Mouse (Mus musculus): ENCODE data around the gene Gadd45a. TPM values are rescaled to one million over a fixed set of nuclear protein-coding genes. Genes with fewer than 3 reads are reported as not detected.

Gene Gadd45a
- polyA plus RNA-seq, 1 experiment: 381 TPM

- Histone ChIP-seq H3K36me3 (ENCODE audit: control insufficient read depth, insufficient read depth) (no peaks in the 10 kb centered on the region), H3K27me3 (ENCODE audit: control insufficient read depth, insufficient read depth, insufficient read length) (no peaks in the 10 kb centered on the region), H3ac (ENCODE audit: control insufficient read depth, insufficient read length) (no peak overlapping the region), H3K4me3 (no peak overlapping the region), H3K79me2 (ENCODE audit: control insufficient read depth, insufficient read depth) (no peaks in the 10 kb centered on the region), H3K4me2 (ENCODE audit: low read depth) (peak overlapping the region; percentile 45)
- TF ChIP-seq MAX (IDR thresholded peaks at IDR 0.05; ENCODE audit: low read depth): no peak
- TF ChIP-seq MYOD1 (IDR thresholded peaks at IDR 0.05; ENCODE audit: control insufficient read depth in 1 of 3, insufficient read length in 2 of 3, low read depth in 2 of 3): peak in 2 of 3 experiments; percentile 92 to 99
- peak; percentile 92 for TF ChIP-seq CEBPB (IDR thresholded peaks at IDR 0.05; ENCODE audit: insufficient read depth, poor library complexity, severe bottlenecking)
- no peak for TF ChIP-seq REST (IDR thresholded peaks at IDR 0.05; ENCODE audit: insufficient read depth, insufficient read length)
- peak; percentile 55 for TF ChIP-seq TCF3 (IDR thresholded peaks at IDR 0.05; ENCODE audit: insufficient read length, low read depth)
- peak; percentile 43 to 96 (median 86) for TF ChIP-seq MYOG (IDR thresholded peaks at IDR 0.05; ENCODE audit: control insufficient read depth in 1 of 3, insufficient read depth in 1 of 3, insufficient read length in 2 of 3, low read depth in 2 of 3)
- TF ChIP-seq TCF12 (IDR thresholded peaks at IDR 0.05; ENCODE audit: insufficient read depth, poor library complexity, severe bottlenecking): peak; percentile 75
- TF ChIP-seq SRF (IDR thresholded peaks at IDR 0.05; ENCODE audit: control insufficient read depth, insufficient read length, low read depth): peak; percentile 98
- peak; percentile 8 for TF ChIP-seq POLR2AphosphoS2 (IDR thresholded peaks at IDR 0.05; ENCODE audit: insufficient read length, low read depth)
Measured at GRCm38 (mm10) chr6:67014679-67015075, 22.6 kb downstream of the Gadd45a start.

GRCm38 (mm10) chr6:67013949-67014678, 23.1 kb downstream of the Gadd45a start:
- Histone ChIP-seq H3K79me2 (ENCODE audit: control insufficient read depth, insufficient read depth) (no peaks in the 10 kb centered on the region), H3ac (ENCODE audit: control insufficient read depth, insufficient read length) (no peak overlapping the region), H3K4me2 (ENCODE audit: low read depth) (peak overlapping the region; percentile 15), H3K4me3 (no peak overlapping the region), H3K36me3 (ENCODE audit: control insufficient read depth, insufficient read depth) (no peaks in the 10 kb centered on the region), H3K27me3 (ENCODE audit: control insufficient read depth, insufficient read depth, insufficient read length) (no peaks in the 10 kb centered on the region)
- TF ChIP-seq TCF3 (IDR thresholded peaks at IDR 0.05; ENCODE audit: insufficient read length, low read depth): no peak
- no peak for TF ChIP-seq USF1 (IDR thresholded peaks at IDR 0.05; ENCODE audit: low read depth)
- TF ChIP-seq TCF12 (IDR thresholded peaks at IDR 0.05; ENCODE audit: insufficient read depth, poor library complexity, severe bottlenecking): no peak
- no peak for TF ChIP-seq MYOG (IDR thresholded peaks at IDR 0.05; ENCODE audit: control insufficient read depth in 1 of 3, insufficient read depth in 1 of 3, insufficient read length in 2 of 3, low read depth in 2 of 3)
- TF ChIP-seq REST (IDR thresholded peaks at IDR 0.05; ENCODE audit: insufficient read depth, insufficient read length): no peak
- no peak for TF ChIP-seq CEBPB (IDR thresholded peaks at IDR 0.05; ENCODE audit: insufficient read depth, poor library complexity, severe bottlenecking)
- TF ChIP-seq POLR2A (IDR thresholded peaks at IDR 0.05; ENCODE audit: insufficient read length, low read depth): no peak
- no peak for TF ChIP-seq E2F4 (IDR thresholded peaks at IDR 0.05; ENCODE audit: insufficient read depth)
- TF ChIP-seq MYOD1 (IDR thresholded peaks at IDR 0.05; ENCODE audit: control insufficient read depth in 1 of 3, insufficient read length in 2 of 3, low read depth in 2 of 3): no peak
- TF ChIP-seq SRF (IDR thresholded peaks at IDR 0.05; ENCODE audit: control insufficient read depth, insufficient read length, low read depth): no peak
- TF ChIP-seq MAX (IDR thresholded peaks at IDR 0.05; ENCODE audit: low read depth): no peak
- TF ChIP-seq POLR2AphosphoS2 (IDR thresholded peaks at IDR 0.05; ENCODE audit: insufficient read length, low read depth): no peak

- Histone ChIP-seq H3K36me3 (ENCODE audit: control insufficient read depth, insufficient read depth) (no peaks in the 10 kb centered on the region), H3ac (ENCODE audit: control insufficient read depth, insufficient read length) (no peak overlapping the region), H3K79me2 (ENCODE audit: control insufficient read depth, insufficient read depth) (no peaks in the 10 kb centered on the region), H3K4me3 (no peak overlapping the region), H3K4me2 (ENCODE audit: low read depth) (no peak overlapping the region), H3K27me3 (ENCODE audit: control insufficient read depth, insufficient read depth, insufficient read length) (no peaks in the 10 kb centered on the region)
- TF ChIP-seq TCF12 (IDR thresholded peaks at IDR 0.05; ENCODE audit: insufficient read depth, poor library complexity, severe bottlenecking) (no peak), MYOD1 (IDR thresholded peaks at IDR 0.05; ENCODE audit: control insufficient read depth in 1 of 3, insufficient read length in 2 of 3, low read depth in 2 of 3) (no peak), CEBPB (IDR thresholded peaks at IDR 0.05; ENCODE audit: insufficient read depth, poor library complexity, severe bottlenecking) (no peak)
Measured at GRCm38 (mm10) chr6:67013293-67013948, 23.8 kb downstream of the Gadd45a start.

- no peak overlapping the region for H3ac ChIP-seq (ENCODE audit: control insufficient read depth, insufficient read length)
- no peaks in the 10 kb centered on the region for H3K27me3 ChIP-seq (ENCODE audit: control insufficient read depth, insufficient read depth, insufficient read length)
- no peaks in the 10 kb centered on the region for H3K79me2 ChIP-seq (ENCODE audit: control insufficient read depth, insufficient read depth)
- no peaks in the 10 kb centered on the region for H3K36me3 ChIP-seq (ENCODE audit: control insufficient read depth, insufficient read depth)
- H3K4me3 ChIP-seq: no peak overlapping the region
- no peak overlapping the region for H3K4me2 ChIP-seq (ENCODE audit: low read depth)
- no peak for TF ChIP-seq E2F4 (IDR thresholded peaks at IDR 0.05; ENCODE audit: insufficient read depth)
- TF ChIP-seq SRF (IDR thresholded peaks at IDR 0.05; ENCODE audit: control insufficient read depth, insufficient read length, low read depth): no peak
- TF ChIP-seq MYOG (IDR thresholded peaks at IDR 0.05; ENCODE audit: control insufficient read depth in 1 of 3, insufficient read depth in 1 of 3, insufficient read length in 2 of 3, low read depth in 2 of 3): no peak
- TF ChIP-seq REST (IDR thresholded peaks at IDR 0.05; ENCODE audit: insufficient read depth, insufficient read length): no peak
- no peak for TF ChIP-seq USF1 (IDR thresholded peaks at IDR 0.05; ENCODE audit: low read depth)
- TF ChIP-seq POLR2AphosphoS2 (IDR thresholded peaks at IDR 0.05; ENCODE audit: insufficient read length, low read depth): no peak
- no peak for TF ChIP-seq TCF3 (IDR thresholded peaks at IDR 0.05; ENCODE audit: insufficient read length, low read depth)
- no peak for TF ChIP-seq CEBPB (IDR thresholded peaks at IDR 0.05; ENCODE audit: insufficient read depth, poor library complexity, severe bottlenecking)
- no peak for TF ChIP-seq MAX (IDR thresholded peaks at IDR 0.05; ENCODE audit: low read depth)
- no peak for TF ChIP-seq MYOD1 (IDR thresholded peaks at IDR 0.05; ENCODE audit: control insufficient read depth in 1 of 3, insufficient read length in 2 of 3, low read depth in 2 of 3)
- no peak for TF ChIP-seq POLR2A (IDR thresholded peaks at IDR 0.05; ENCODE audit: insufficient read length, low read depth)
- no peak for TF ChIP-seq TCF12 (IDR thresholded peaks at IDR 0.05; ENCODE audit: insufficient read depth, poor library complexity, severe bottlenecking)
Measured at GRCm38 (mm10) chr6:67011217-67011518, 26.1 kb downstream of the Gadd45a start.

Measured in myocyte (in vitro differentiated cells).